Mouse (Mus musculus): Measurements from ENCODE around the gene Nacad. TPM values are rescaled to one million over a fixed set of nuclear protein-coding genes. Genes with fewer than 3 reads are reported as not detected.

Gene Nacad
- polyA plus RNA-seq, 1 experiment from 2014 or later = 4.8 TPM

DNA sequence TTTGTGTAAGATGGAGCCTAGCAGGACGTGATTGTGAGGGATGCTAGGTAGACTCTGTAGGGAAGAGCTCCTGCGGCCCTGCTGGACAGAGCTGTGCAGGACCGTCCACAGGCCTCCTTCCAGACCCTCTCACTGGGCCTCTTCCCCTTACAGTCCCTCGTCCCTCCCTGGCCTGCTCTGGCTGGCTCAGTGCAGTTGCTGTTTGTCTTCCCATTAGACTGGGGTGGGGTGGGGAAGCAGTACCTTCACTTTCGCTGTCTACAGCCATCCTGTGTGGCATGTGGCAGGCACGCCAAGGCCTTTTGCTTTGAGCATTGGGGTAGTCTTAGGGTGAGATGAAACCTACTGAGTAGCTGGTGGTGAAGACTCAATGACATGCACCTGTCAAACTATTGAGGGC is 43.5 kb downstream of the Nacad start:
- Histone ChIP-seq H3K27me3 (replicated peaks; ENCODE audit: control insufficient read depth, insufficient read depth, low read length) (no peaks in the 10 kb centered on the region), H3K4me3 (ENCODE audit: low read depth, low read length) (no peak overlapping the region), H3K36me3 (ENCODE audit: control insufficient read depth, insufficient read depth) (peaks cover 4% of the 10 kb centered on the region; the same call in 1 of the 2 replicates), H3K4me2 (replicated peaks; ENCODE audit: low read depth) (no peak overlapping the region; the same call in 1 of the 2 replicates), H3K27ac (ENCODE audit: low read depth, low read length) (peak overlapping the region; percentile 71; the same call in 1 of the 2 replicates), H3K9me3 (ENCODE audit: control insufficient read depth) (no peaks in the 10 kb centered on the region), H3K4me1 (replicated peaks; ENCODE audit: control insufficient read depth, insufficient read depth, low read length) (0 out of 2 replicates have a peak, but pooled peaks cover 4% of the 10 kb centered on the region), H3K9ac (ENCODE audit: low read depth, low read length) (no peak overlapping the region)
- TF ChIP-seq CTCF (IDR thresholded peaks at IDR 0.05; ENCODE audit: low read depth) = no peak
- ATAC-seq = peak; percentile 33
- WGBS = 72% methylated on average over 6 of the region's 6 CpGs

DNA sequence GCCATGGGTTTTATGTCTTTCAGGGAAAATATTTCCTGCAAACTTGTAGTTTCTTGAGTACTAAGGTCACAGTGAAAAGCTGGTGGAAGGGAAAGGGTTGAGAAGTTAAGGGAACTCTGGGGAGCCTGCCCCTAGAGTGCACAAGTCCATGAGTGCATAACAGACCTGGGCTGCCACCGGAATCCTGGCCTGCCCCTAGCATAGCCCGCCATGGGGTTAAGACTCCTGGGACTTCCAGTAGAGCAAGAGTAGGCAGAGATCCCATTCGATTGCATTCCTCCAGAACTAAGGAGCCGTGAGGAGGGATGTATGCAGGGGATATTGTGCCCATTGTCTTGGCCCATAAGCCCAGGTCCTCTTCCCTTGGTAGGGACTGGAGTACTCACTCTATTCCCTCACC is 44.4 kb downstream of the Nacad start:
- 0 out of 2 replicates have a peak overlapping the region, but pooled peaks have one; percentile 11 for H3K9ac ChIP-seq (ENCODE audit: low read depth, low read length)
- no peak for ATAC-seq
- peak overlapping the region; percentile 39 for H3K4me2 ChIP-seq (replicated peaks; ENCODE audit: low read depth)
- H3K4me3 ChIP-seq (ENCODE audit: low read depth, low read length) = peak overlapping the region; percentile 12; the same call in 1 of the 2 replicates
- 0 out of 2 replicates have a peak, but pooled peaks cover 4% of the 10 kb centered on the region for H3K4me1 ChIP-seq (replicated peaks; ENCODE audit: control insufficient read depth, insufficient read depth, low read length)
- TF ChIP-seq CTCF (IDR thresholded peaks at IDR 0.05; ENCODE audit: low read depth) = no peak
- no peaks in the 10 kb centered on the region for H3K27me3 ChIP-seq (replicated peaks; ENCODE audit: control insufficient read depth, insufficient read depth, low read length)
- peaks cover 11% of the 10 kb centered on the region; the same call in 1 of the 2 replicates for H3K36me3 ChIP-seq (ENCODE audit: control insufficient read depth, insufficient read depth)
- WGBS = 78% methylated on average over 4 of the region's 4 CpGs
- peak overlapping the region; percentile 71 for H3K27ac ChIP-seq (ENCODE audit: low read depth, low read length)
- no peaks in the 10 kb centered on the region for H3K9me3 ChIP-seq (ENCODE audit: control insufficient read depth)

GRCm38 (mm10) chr11:6560655-6561360 is 45.0 kb downstream of the Nacad start:
- peak overlapping the region; percentile 39 for H3K4me2 ChIP-seq (replicated peaks; ENCODE audit: low read depth)
- H3K4me1 ChIP-seq (replicated peaks; ENCODE audit: control insufficient read depth, insufficient read depth, low read length) = 0 out of 2 replicates have a peak, but pooled peaks cover 4% of the 10 kb centered on the region
- H3K27me3 ChIP-seq (replicated peaks; ENCODE audit: control insufficient read depth, insufficient read depth, low read length) = no peaks in the 10 kb centered on the region
- H3K9me3 ChIP-seq (ENCODE audit: control insufficient read depth) = no peaks in the 10 kb centered on the region
- peak overlapping the region; percentile 71 for H3K27ac ChIP-seq (ENCODE audit: low read depth, low read length)
- ATAC-seq = no peak; the same call in 1 of the 2 replicates
- no peak for TF ChIP-seq CTCF (IDR thresholded peaks at IDR 0.05; ENCODE audit: low read depth)
- WGBS = 65% methylated on average over 13 of the region's 13 CpGs
- H3K4me3 ChIP-seq (ENCODE audit: low read depth, low read length) = peak overlapping the region; percentile 12; the same call in 1 of the 2 replicates
- H3K36me3 ChIP-seq (ENCODE audit: control insufficient read depth, insufficient read depth) = peaks cover 11% of the 10 kb centered on the region; the same call in 1 of the 2 replicates
- H3K9ac ChIP-seq (ENCODE audit: low read depth, low read length) = 0 out of 2 replicates have a peak overlapping the region, but pooled peaks have one; percentile 7

GRCm38 (mm10) chr11:6559996-6560395 is 45.9 kb downstream of the Nacad start:
- peaks cover 11% of the 10 kb centered on the region; the same call in 1 of the 2 replicates for H3K36me3 ChIP-seq (ENCODE audit: control insufficient read depth, insufficient read depth)
- no peaks in the 10 kb centered on the region for H3K27me3 ChIP-seq (replicated peaks; ENCODE audit: control insufficient read depth, insufficient read depth, low read length)
- H3K9me3 ChIP-seq (ENCODE audit: control insufficient read depth) = no peaks in the 10 kb centered on the region
- ATAC-seq = no peak
- H3K4me1 ChIP-seq (replicated peaks; ENCODE audit: control insufficient read depth, insufficient read depth, low read length) = 0 out of 2 replicates have a peak, but pooled peaks cover 4% of the 10 kb centered on the region
- no peak overlapping the region for H3K4me3 ChIP-seq (ENCODE audit: low read depth, low read length)
- H3K4me2 ChIP-seq (replicated peaks; ENCODE audit: low read depth) = peak overlapping the region; percentile 3; the same call in 1 of the 2 replicates
- 90% methylated on average over 2 of the region's 2 CpGs for WGBS
- H3K9ac ChIP-seq (ENCODE audit: low read depth, low read length) = no peak overlapping the region
- no peak overlapping the region; the same call in 1 of the 2 replicates for H3K27ac ChIP-seq (ENCODE audit: low read depth, low read length)
- TF ChIP-seq CTCF (IDR thresholded peaks at IDR 0.05; ENCODE audit: low read depth) = no peak

- Histone ChIP-seq H3K4me1 (replicated peaks; ENCODE audit: control insufficient read depth, insufficient read depth, low read length) (0 out of 2 replicates have a peak, but pooled peaks cover 4% of the 10 kb centered on the region), H3K27me3 (replicated peaks; ENCODE audit: control insufficient read depth, insufficient read depth, low read length) (no peaks in the 10 kb centered on the region), H3K4me3 (ENCODE audit: low read depth, low read length) (no peak overlapping the region), H3K27ac (ENCODE audit: low read depth, low read length) (no peak overlapping the region), H3K9me3 (ENCODE audit: control insufficient read depth) (no peaks in the 10 kb centered on the region), H3K36me3 (ENCODE audit: control insufficient read depth, insufficient read depth) (0 out of 2 replicates have a peak, but pooled peaks cover 11% of the 10 kb centered on the region), H3K4me2 (replicated peaks; ENCODE audit: low read depth) (no peak overlapping the region), H3K9ac (ENCODE audit: low read depth, low read length) (no peak overlapping the region)
- TF ChIP-seq CTCF (IDR thresholded peaks at IDR 0.05; ENCODE audit: low read depth) = peak; percentile 23; the same call in 1 of the 2 replicates
- 69% methylated on average over 3 of the region's 3 CpGs for WGBS
- no peak for ATAC-seq
These were observed 47.6 kb downstream of the Nacad start for GRCm38 (mm10) chr11:6558234-6558633.

DNA sequence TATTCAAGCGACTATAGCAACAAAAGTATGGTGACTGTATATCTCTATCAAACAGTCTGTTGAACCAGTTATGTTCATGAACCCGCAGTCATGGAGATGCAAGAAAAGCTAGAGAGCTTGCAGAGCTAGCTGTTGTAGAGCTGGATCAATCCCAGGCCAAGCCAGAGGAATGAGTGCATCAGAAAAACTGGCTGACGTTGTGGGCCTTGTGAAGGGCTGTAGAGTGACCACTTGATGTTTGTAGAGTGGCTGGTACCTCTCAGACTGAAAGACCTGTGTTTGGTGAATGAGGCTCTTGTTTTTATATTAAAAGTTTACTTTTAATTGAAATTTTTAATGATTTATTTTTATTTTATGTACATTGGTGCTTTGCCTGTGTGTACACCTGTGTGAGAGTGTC is 55.7 kb downstream of the Nacad start:
- 86% methylated on average over 3 of the region's 3 CpGs for WGBS
- Histone ChIP-seq H3K4me3 (ENCODE audit: low read depth, low read length) (no peak overlapping the region), H3K27ac (ENCODE audit: low read depth, low read length) (no peak overlapping the region), H3K36me3 (ENCODE audit: control insufficient read depth, insufficient read depth) (no peaks in the 10 kb centered on the region), H3K4me1 (replicated peaks; ENCODE audit: control insufficient read depth, insufficient read depth, low read length) (no peaks in the 10 kb centered on the region), H3K27me3 (replicated peaks; ENCODE audit: control insufficient read depth, insufficient read depth, low read length) (no peaks in the 10 kb centered on the region), H3K9ac (ENCODE audit: low read depth, low read length) (no peak overlapping the region), H3K4me2 (replicated peaks; ENCODE audit: low read depth) (no peak overlapping the region), H3K9me3 (ENCODE audit: control insufficient read depth) (no peaks in the 10 kb centered on the region)
- no peak for TF ChIP-seq CTCF (IDR thresholded peaks at IDR 0.05; ENCODE audit: low read depth)
- no peak for ATAC-seq

Measured in intestine, postnatal 0 days (tissue).